ENCODE assay signal across 12 mouse cellular contexts in the genomic region with DNA sequence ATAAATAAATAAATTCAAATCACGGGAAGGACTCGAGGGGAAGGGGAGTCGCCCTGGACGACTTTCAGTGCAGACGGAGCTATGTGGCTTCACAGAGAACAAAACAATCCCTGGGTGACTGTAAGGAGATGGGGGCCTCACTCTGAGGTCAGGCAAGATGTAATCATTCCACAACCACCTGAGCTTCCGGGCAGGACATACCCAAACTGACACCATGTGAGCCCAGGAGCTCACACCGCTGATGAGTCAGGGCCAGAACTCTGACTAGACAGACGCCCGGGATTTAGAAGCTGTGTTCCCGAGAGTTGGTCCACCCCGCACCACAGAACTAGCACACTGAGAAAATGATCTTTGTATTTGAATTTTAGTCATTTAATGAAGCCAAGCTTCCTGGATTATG. TPM values are rescaled to one million over a fixed set of nuclear protein-coding genes. Genes with fewer than 3 reads are reported as not detected.
A peak's percentile ranks its signal among the peaks of the same experiment; 100 is the strongest.
DNase-seq lines count a peak whose midpoint lies in the region; ATAC-seq and TF ChIP-seq lines count a peak whose summit lies in the region.
"Had no signal": no experiment of that assay in that cellular context is flagged by ENCODE, and none has a peak within 500 bp of the region (broad histone marks: within the 10 kb centered on the region; RNA-seq: fewer than 3 reads in every experiment).

No protein-coding gene starts in this region.

- 0 out of 2 replicates have a peak overlapping the region, but pooled peaks have one; percentile 5 for H3K4me2 ChIP-seq in forebrain, postnatal 0 days (ENCODE audit: low read depth)
- H3K4me2 ChIP-seq in forebrain, embryonic 14.5 days (ENCODE audit: low read length): no peak overlapping the region
- peak overlapping the region; percentile 15; the same call in 1 of the 2 replicates for H3K4me2 ChIP-seq in intestine, embryonic 14.5 days (ENCODE audit: low read length)
- no peak overlapping the region for H3K4me2 ChIP-seq in intestine, embryonic 15.5 days (replicated peaks)
- no peak overlapping the region for H3K4me2 ChIP-seq in midbrain, embryonic 11.5 days
- peak overlapping the region; percentile 32 for H3K4me2 ChIP-seq in myocyte (ENCODE audit: low read depth)

- H3K9ac ChIP-seq in forebrain, postnatal 0 days: no peak overlapping the region
- no peak overlapping the region for H3K9ac ChIP-seq in forebrain, embryonic 14.5 days (ENCODE audit: low read length)
- H3K9ac ChIP-seq in intestine, embryonic 14.5 days (ENCODE audit: low read length): no peak overlapping the region
- no peak overlapping the region for H3K9ac ChIP-seq in intestine, embryonic 15.5 days
- H3K9ac ChIP-seq in midbrain, embryonic 11.5 days (ENCODE audit: low read length): no peak overlapping the region

- ATAC-seq in forebrain, postnatal 0 days: no peak
- no peak for ATAC-seq in forebrain, embryonic 14.5 days
- no peak for ATAC-seq in intestine, embryonic 14.5 days (replicated peaks; ENCODE audit: low FRiP score, low TSS enrichment, low read depth)
- ATAC-seq in intestine, embryonic 15.5 days: no peak
- ATAC-seq in midbrain, embryonic 11.5 days (ENCODE audit: low FRiP score): peak; percentile 6; the same call in 1 of the 2 replicates
- no peak for ATAC-seq in erythroblast, adult 5-6 weeks (replicated peaks; ENCODE audit: low FRiP score, poor library complexity, severe bottlenecking)
- ATAC-seq: inflammation-experienced regulatory T-cells, adult 6 months had no signal

- H3K36me3 ChIP-seq in forebrain, postnatal 0 days (ENCODE audit: insufficient read depth): no peaks in the 10 kb centered on the region
- H3K36me3 ChIP-seq in forebrain, embryonic 14.5 days (ENCODE audit: control insufficient read depth, insufficient read depth, low read length): no peaks in the 10 kb centered on the region
- no peaks in the 10 kb centered on the region for H3K36me3 ChIP-seq in intestine, embryonic 14.5 days (ENCODE audit: control insufficient read depth, insufficient read depth, low read length)
- no peaks in the 10 kb centered on the region for H3K36me3 ChIP-seq in intestine, embryonic 15.5 days
- no peaks in the 10 kb centered on the region for H3K36me3 ChIP-seq in midbrain, embryonic 11.5 days (ENCODE audit: control insufficient read depth, insufficient read depth, low read length)
- no peaks in the 10 kb centered on the region for H3K36me3 ChIP-seq in midbrain, embryonic 10.5 days
- H3K36me3 ChIP-seq in myocyte (ENCODE audit: control insufficient read depth, insufficient read depth): no peaks in the 10 kb centered on the region
- H3K36me3 ChIP-seq: G1E had no signal

- H3K27ac ChIP-seq in forebrain, postnatal 0 days (ENCODE audit: low read depth, low read length): no peak overlapping the region
- H3K27ac ChIP-seq in forebrain, embryonic 14.5 days (ENCODE audit: low read depth, low read length): no peak overlapping the region
- H3K27ac ChIP-seq in intestine, embryonic 14.5 days (ENCODE audit: low read depth): no peak overlapping the region
- H3K27ac ChIP-seq in intestine, embryonic 15.5 days: no peak overlapping the region
- H3K27ac ChIP-seq in midbrain, embryonic 11.5 days (ENCODE audit: low read depth, low read length): no peak overlapping the region
- no peak overlapping the region for H3K27ac ChIP-seq in midbrain, embryonic 10.5 days (replicated peaks)
- H3K27ac ChIP-seq: gastrocnemius, adult 2 months had no signal

- H3K4me3 ChIP-seq in forebrain, postnatal 0 days (ENCODE audit: low read depth, low read length): no peak overlapping the region
- H3K4me3 ChIP-seq in forebrain, embryonic 14.5 days (ENCODE audit: low read depth, low read length): no peak overlapping the region
- H3K4me3 ChIP-seq in intestine, embryonic 14.5 days (ENCODE audit: low read depth, low read length): no peak overlapping the region
- H3K4me3 ChIP-seq in intestine, embryonic 15.5 days (replicated peaks): no peak overlapping the region
- no peak overlapping the region for H3K4me3 ChIP-seq in midbrain, embryonic 11.5 days (ENCODE audit: low read depth, low read length)
- no peak overlapping the region for H3K4me3 ChIP-seq in midbrain, embryonic 10.5 days
- no peak overlapping the region for H3K4me3 ChIP-seq in myocyte
- H3K4me3 ChIP-seq: gastrocnemius, adult 2 months had no signal

- no peaks in the 10 kb centered on the region for H3K4me1 ChIP-seq in forebrain, postnatal 0 days (ENCODE audit: insufficient read depth)
- H3K4me1 ChIP-seq in forebrain, embryonic 14.5 days (ENCODE audit: control insufficient read depth, insufficient read depth, low read length): no peaks in the 10 kb centered on the region
- H3K4me1 ChIP-seq in intestine, embryonic 14.5 days (replicated peaks; ENCODE audit: control insufficient read depth, insufficient read depth, low read length): no peaks in the 10 kb centered on the region
- H3K4me1 ChIP-seq in intestine, embryonic 15.5 days (replicated peaks): no peaks in the 10 kb centered on the region
- H3K4me1 ChIP-seq in midbrain, embryonic 11.5 days (ENCODE audit: control insufficient read depth, insufficient read depth, low read length): no peaks in the 10 kb centered on the region
- H3K4me1 ChIP-seq in midbrain, embryonic 10.5 days: peaks cover 6% of the 10 kb centered on the region

- H3K79me2 ChIP-seq in myocyte (ENCODE audit: control insufficient read depth, insufficient read depth): no peaks in the 10 kb centered on the region

- TF ChIP-seq CTCF in forebrain, postnatal 0 days (IDR thresholded peaks at IDR 0.05; ENCODE audit: low read depth): no peak

- no peaks in the 10 kb centered on the region for H3K27me3 ChIP-seq in forebrain, postnatal 0 days (ENCODE audit: insufficient read depth, low read length)
- no peaks in the 10 kb centered on the region for H3K27me3 ChIP-seq in forebrain, embryonic 14.5 days (replicated peaks; ENCODE audit: control insufficient read depth, insufficient read depth, low read length)
- H3K27me3 ChIP-seq in intestine, embryonic 14.5 days (replicated peaks; ENCODE audit: control insufficient read depth, insufficient read depth, low read length): no peaks in the 10 kb centered on the region
- H3K27me3 ChIP-seq in intestine, embryonic 15.5 days (replicated peaks): no peaks in the 10 kb centered on the region
- H3K27me3 ChIP-seq in midbrain, embryonic 11.5 days (ENCODE audit: control insufficient read depth, insufficient read depth, low read length): no peaks in the 10 kb centered on the region
- no peaks in the 10 kb centered on the region for H3K27me3 ChIP-seq in midbrain, embryonic 10.5 days (ENCODE audit: low read depth, poor library complexity, severe bottlenecking)
- H3K27me3 ChIP-seq in myocyte (ENCODE audit: control insufficient read depth, insufficient read depth, insufficient read length): no peaks in the 10 kb centered on the region

- WGBS in forebrain, postnatal 0 days: 40% methylated on average over 11 of the region's 11 CpGs
- 40% methylated on average over 11 of the region's 11 CpGs for WGBS in forebrain, embryonic 14.5 days
- WGBS in intestine, embryonic 14.5 days: 39% methylated on average over 11 of the region's 11 CpGs
- WGBS in intestine, embryonic 15.5 days: 39% methylated on average over 11 of the region's 11 CpGs
- WGBS in midbrain, embryonic 11.5 days: 57% methylated on average over 11 of the region's 11 CpGs
- 68% methylated on average over 11 of the region's 11 CpGs for WGBS in midbrain, embryonic 10.5 days

- H3K9me3 ChIP-seq in forebrain, postnatal 0 days (ENCODE audit: low read length): no peaks in the 10 kb centered on the region
- H3K9me3 ChIP-seq in forebrain, embryonic 14.5 days (replicated peaks; ENCODE audit: control insufficient read depth, low read length): no peaks in the 10 kb centered on the region
- no peaks in the 10 kb centered on the region for H3K9me3 ChIP-seq in intestine, embryonic 14.5 days (ENCODE audit: control insufficient read depth, low read length)
- no peaks in the 10 kb centered on the region for H3K9me3 ChIP-seq in intestine, embryonic 15.5 days
- no peaks in the 10 kb centered on the region for H3K9me3 ChIP-seq in midbrain, embryonic 11.5 days (ENCODE audit: control insufficient read depth, low read length)
- no peaks in the 10 kb centered on the region for H3K9me3 ChIP-seq in midbrain, embryonic 10.5 days (replicated peaks)
- H3K9me3 ChIP-seq: G1E had no signal

- H3ac ChIP-seq in myocyte (ENCODE audit: control insufficient read depth, insufficient read length): no peak overlapping the region

- no peak for DNase-seq in forebrain, postnatal 0 days
- no peak for DNase-seq in forebrain, embryonic 14.5 days (ENCODE audit: low spot score)
- no peak for DNase-seq in intestine, embryonic 14.5 days (ENCODE audit: low spot score)
- no peak for DNase-seq in midbrain, embryonic 11.5 days (ENCODE audit: low spot score, missing footprints)
- no peak for DNase-seq in midbrain, embryonic 10.5 days (ENCODE audit: low spot score)
- DNase-seq: cerebellum, postnatal 14 days; gastrocnemius, adult 2 months had no signal

- no peak for TF ChIP-seq POLR2A in myocyte (IDR thresholded peaks at IDR 0.05; ENCODE audit: insufficient read length, low read depth)

TF ChIP-seq in myocyte, 11 proteins besides CTCF, POLR2A, EP300 and RAD21 (continues in another document):
- no peak for TF ChIP-seq TCF12 (IDR thresholded peaks at IDR 0.05; ENCODE audit: insufficient read depth, poor library complexity, severe bottlenecking)
- no peak for TF ChIP-seq POLR2AphosphoS2 (IDR thresholded peaks at IDR 0.05; ENCODE audit: insufficient read length, low read depth)
- no peak for TF ChIP-seq MAX (IDR thresholded peaks at IDR 0.05; ENCODE audit: low read depth)
- TF ChIP-seq MYOD1 (IDR thresholded peaks at IDR 0.05; ENCODE audit: control insufficient read depth in 1 of 3, insufficient read length in 2 of 3, low read depth in 2 of 3): no peak
- TF ChIP-seq MYOG (IDR thresholded peaks at IDR 0.05; ENCODE audit: control insufficient read depth in 1 of 3, insufficient read depth in 1 of 3, insufficient read length in 2 of 3, low read depth in 2 of 3): no peak
- TF ChIP-seq USF1 (IDR thresholded peaks at IDR 0.05; ENCODE audit: low read depth): no peak
- no peak for TF ChIP-seq REST (IDR thresholded peaks at IDR 0.05; ENCODE audit: insufficient read depth, insufficient read length)
- TF ChIP-seq TCF3 (IDR thresholded peaks at IDR 0.05; ENCODE audit: insufficient read length, low read depth): no peak

RNA-seq across cellular contexts. Expression of gene Zc3h15, which starts 21.4 kb away (rescaled TPM):
- 106 and 110 TPM in 2 replicates for total RNA-seq in forebrain, postnatal 0 days (2014; rRNA removed)
- 157 and 189 TPM in 2 replicates for polyA plus RNA-seq in forebrain, postnatal 0 days (2015; fragmentation: Nextera tagmentation; extraction: Ambion mirVana)
- 132 and 159 TPM in 2 replicates for polyA plus RNA-seq in forebrain, embryonic 14.5 days (2014; fragmentation: Nextera tagmentation; extraction: Ambion mirVana)
- 120 and 133 TPM in 2 replicates for polyA plus RNA-seq in intestine, embryonic 14.5 days (2014; fragmentation: Nextera tagmentation; extraction: Ambion mirVana)
- 108 and 145 TPM in 2 replicates for polyA plus RNA-seq in intestine, embryonic 15.5 days (2015; fragmentation: Nextera tagmentation; extraction: Ambion mirVana)
- 178 and 195 TPM in 2 replicates for polyA plus RNA-seq in midbrain, embryonic 11.5 days (2014; fragmentation: Nextera tagmentation; extraction: Ambion mirVana)
- polyA plus RNA-seq in midbrain, embryonic 10.5 days (2016; fragmentation: Nextera tagmentation; extraction: Ambion mirVana): 129 and 142 TPM in 2 replicates
- 55.8 TPM for polyA plus RNA-seq in myocyte (2012; fragmentation: generic; extraction: Trizol)
- total RNA-seq in erythroblast, adult 5-6 weeks (2015; ENCODE audit: low replicate concordance): 54.6 and 65.2 TPM in 2 replicates
- 96.3 and 134 TPM in 2 replicates for total RNA-seq in erythroblast, adult 5-6 weeks (2017; ENCODE audit: low replicate concordance)

Comparison
In these comparisons a context has a peak if more than half of its experiments do, and no peak if none do; other contexts are left out.
1. H3K4me2 ChIP-seq: peak in forebrain, postnatal 0 days (single experiment), intestine, embryonic 14.5 days (single experiment) and myocyte (single experiment); none in forebrain, embryonic 14.5 days (single experiment), intestine, embryonic 15.5 days (single experiment) and midbrain, embryonic 11.5 days (single experiment).